Mouse (Mus musculus) bone marrow, adult 2 months (tissue): ENCODE data around the gene Hoxc13.

Experiments
- CTCF ChIP-seq: fragments of 200-500 bp; IDR thresholded peaks from 2 replicates; pipeline ENCODE4 v1.5.1; 2011; ENCODE audit warnings: low read length, control low read depth; ENCODE audit not compliant: control insufficient read depth, insufficient read depth
- POLR2A ChIP-seq: fragments of 200-500 bp; IDR thresholded peaks from 2 replicates; pipeline ENCODE4 v1.6.1; 2011; ENCODE audit warnings: low read depth, mild to moderate bottlenecking, control low read depth, low read length, borderline replicate concordance; ENCODE audit not compliant: control insufficient read depth

DNA sequence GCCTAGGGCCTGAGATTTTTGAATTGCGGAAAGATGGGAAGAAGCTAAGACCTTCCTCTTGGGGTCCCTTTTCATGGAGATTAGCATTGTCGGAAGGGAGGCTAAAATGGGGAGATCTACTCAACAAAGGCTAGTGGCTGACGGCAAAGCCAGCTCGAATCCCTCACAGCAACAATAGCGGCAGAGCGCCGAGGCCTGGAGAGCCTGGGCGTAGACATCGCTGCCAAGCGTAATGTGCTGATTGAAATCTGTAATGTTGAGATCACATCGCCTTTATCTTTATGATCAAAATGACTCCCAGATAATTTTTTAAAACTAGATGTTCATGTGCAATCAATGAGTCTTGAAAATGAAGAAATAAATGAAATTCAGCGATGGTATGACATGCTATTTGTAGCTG lies 13.5 kb downstream of the Hoxc13 start:
- no peak for TF ChIP-seq CTCF
- TF ChIP-seq POLR2A: no peak
